Mouse (Mus musculus) brain, adult 10 weeks (tissue): ENCODE measurements around the gene A830005F24Rik. TPM values are rescaled to one million over a fixed set of nuclear protein-coding genes. Genes with fewer than 3 reads are reported as not detected.

Experiments used
- polyA plus RNA-seq: library from polyadenylated mRNA; stranded (reverse); fragments of 350-450 nt; fragmentation: Illumina TruSeq; extraction: RNeasy Lipid Tissue Mini Kit (QIAGEN cat#74804); gene quantifications from one replicate; pipeline ENCODE4 v1.2.3, GENCODE M21; 2015; ENCODE audit warnings: low read depth, low replicate concordance

Gene A830005F24Rik
- polyA plus RNA-seq = 2.0 TPM

DNA sequence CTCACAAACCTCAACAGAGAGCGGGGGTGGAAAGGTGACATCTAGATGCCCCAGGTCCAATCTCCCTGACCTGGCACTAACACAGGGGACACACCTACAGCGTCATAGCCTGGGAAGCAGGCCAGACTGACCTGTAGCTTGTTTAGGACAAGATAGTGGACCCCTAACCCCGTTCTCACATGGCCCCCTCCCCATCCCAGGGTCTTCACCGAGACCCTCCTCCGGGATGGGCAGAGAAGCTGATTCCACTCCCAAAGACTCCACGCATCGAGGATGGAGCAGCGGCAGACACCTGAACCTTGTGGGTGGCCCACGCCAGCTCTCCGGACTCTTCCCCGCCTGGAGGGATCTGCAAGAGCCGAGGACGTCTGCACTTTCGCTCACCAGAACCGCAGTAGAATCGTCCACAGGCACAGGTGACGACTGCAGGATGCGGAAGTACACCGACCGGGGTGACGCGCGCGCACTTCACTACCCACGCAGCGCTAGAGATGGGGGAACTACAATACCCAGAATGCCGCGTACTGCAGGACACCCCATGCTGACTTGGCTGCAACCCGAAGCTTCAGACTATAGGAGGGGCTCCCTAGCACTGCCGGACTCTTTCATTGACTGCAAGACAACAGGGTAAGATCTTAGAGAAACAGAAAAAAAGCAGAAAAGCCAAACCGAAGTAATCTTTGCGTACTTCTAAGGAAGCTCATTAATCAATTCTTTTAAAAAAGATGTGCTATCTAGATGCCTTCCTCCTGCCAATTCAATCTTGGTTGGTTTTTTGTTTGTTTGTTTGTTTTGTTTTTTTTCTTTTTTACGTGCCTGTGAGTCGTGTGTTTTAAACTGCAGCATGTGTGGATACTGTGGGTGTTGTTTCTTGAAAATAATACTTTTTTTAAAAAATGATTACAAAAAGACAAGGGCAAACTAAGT is at the start of gene A830005F24Rik, which contains the start of gene Zfp169:
A830005F24Rik (plus strand) TSS at position 568 of the 927 bp plus-strand sequence.
Zfp169 (minus strand) TSS at position 449 of the 927 bp plus-strand sequence.

Other genes with a start within 250 kb of the A830005F24Rik start
- gene Zfp169, start 119 bp upstream of the A830005F24Rik start, polyA plus RNA-seq = 8.3 TPM
- gene Ptpdc1, start 112.1 kb downstream of the A830005F24Rik start, polyA plus RNA-seq = 21.0 TPM
- not detected for gene Barx1, start 149.4 kb downstream of the A830005F24Rik start, polyA plus RNA-seq